18 mouse cellular contexts compared by ENCODE assay signal in the genomic region with DNA sequence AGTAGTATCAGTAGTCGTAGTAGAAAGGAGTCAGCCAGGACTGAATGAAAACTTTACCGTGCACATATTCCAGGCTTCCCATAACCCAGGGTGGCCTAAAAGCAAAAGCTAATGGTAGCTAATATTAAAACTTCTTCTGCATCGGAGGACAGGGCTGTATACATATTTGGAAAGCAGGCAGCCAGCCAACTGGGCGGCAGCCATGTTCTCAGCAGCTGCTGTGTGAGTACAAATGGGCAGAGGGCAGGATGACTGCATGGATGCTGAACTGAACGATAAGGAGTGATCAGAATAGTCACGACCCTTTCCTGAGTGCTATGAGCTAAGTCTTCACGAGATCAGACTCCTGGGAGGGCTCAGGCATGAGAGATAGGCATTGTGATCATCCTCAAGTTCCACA. TPM values are rescaled to one million over a fixed set of nuclear protein-coding genes. Genes with fewer than 3 reads are reported as not detected.
DNase-seq lines count a peak whose midpoint lies in the region; ATAC-seq and TF ChIP-seq lines count a peak whose summit lies in the region.
"Had no signal": no experiment of that assay in that cellular context is flagged by ENCODE, and none has a peak within 500 bp of the region (broad histone marks: within the 10 kb centered on the region; RNA-seq: fewer than 3 reads in every experiment).

No protein-coding gene starts in this region.

- TF ChIP-seq POLR2A in lung, adult 2 months (IDR thresholded peaks at IDR 0.05; ENCODE audit: borderline replicate concordance, extremely low read depth, low read depth, low read length): no peak

- no peaks in the 10 kb centered on the region for H3K36me3 ChIP-seq in hindbrain, embryonic 14.5 days (replicated peaks; ENCODE audit: control insufficient read depth, insufficient read depth)
- H3K36me3 ChIP-seq in hindbrain, embryonic 16.5 days (ENCODE audit: control insufficient read depth, insufficient read depth, low read length): no peaks in the 10 kb centered on the region
- H3K36me3 ChIP-seq in lung, embryonic 16.5 days (ENCODE audit: control insufficient read depth, insufficient read depth, low read length): no peaks in the 10 kb centered on the region
- H3K36me3 ChIP-seq: heart, embryonic 13.5 days; hindbrain, embryonic 12.5 days; limb, embryonic 13.5 days; midbrain, embryonic 12.5 days had no signal

- 0 out of 2 replicates have a peak, but pooled peaks cover under 1% of the 10 kb centered on the region for H3K4me1 ChIP-seq in hindbrain, embryonic 14.5 days (replicated peaks; ENCODE audit: control insufficient read depth, insufficient read depth, low read length)
- peaks cover 2% of the 10 kb centered on the region; the same call in 1 of the 2 replicates for H3K4me1 ChIP-seq in hindbrain, embryonic 16.5 days (ENCODE audit: control insufficient read depth, insufficient read depth, low read depth, low read length)
- H3K4me1 ChIP-seq in lung, embryonic 16.5 days (replicated peaks; ENCODE audit: control insufficient read depth, insufficient read depth, low read length): peaks cover 5% of the 10 kb centered on the region; the same call in 1 of the 2 replicates
- peaks cover 2% of the 10 kb centered on the region; the same call in 1 of the 2 replicates for H3K4me1 ChIP-seq in lung, adult 2 months (ENCODE audit: control insufficient read depth, insufficient read depth, low read length)
- H3K4me1 ChIP-seq: midbrain, embryonic 12.5 days had no signal

- H3K4me2 ChIP-seq in hindbrain, embryonic 14.5 days (replicated peaks): no peak overlapping the region
- no peak overlapping the region for H3K4me2 ChIP-seq in hindbrain, embryonic 16.5 days (ENCODE audit: low read length)
- H3K4me2 ChIP-seq in lung, embryonic 16.5 days (ENCODE audit: low read depth, low read length): no peak overlapping the region
- H3K4me2 ChIP-seq: heart, embryonic 13.5 days; hindbrain, embryonic 12.5 days; limb, embryonic 13.5 days; midbrain, embryonic 12.5 days had no signal

- ATAC-seq in hindbrain, embryonic 14.5 days (ENCODE audit: low FRiP score): no peak
- ATAC-seq in hindbrain, embryonic 16.5 days: no peak
- ATAC-seq in lung, embryonic 16.5 days (ENCODE audit: low read depth): peak; percentile 84
- ATAC-seq: forebrain, embryonic 16.5 days had no signal

- H3K9me3 ChIP-seq in hindbrain, embryonic 14.5 days (ENCODE audit: control insufficient read depth, low read length): no peaks in the 10 kb centered on the region
- H3K9me3 ChIP-seq in hindbrain, embryonic 16.5 days (ENCODE audit: control insufficient read depth, low read length): no peaks in the 10 kb centered on the region
- H3K9me3 ChIP-seq in lung, embryonic 16.5 days (ENCODE audit: control insufficient read depth, low read length): no peaks in the 10 kb centered on the region
- H3K9me3 ChIP-seq: heart, embryonic 13.5 days; hindbrain, embryonic 12.5 days; limb, embryonic 13.5 days had no signal

- 74% methylated on average over 7 of the region's 7 CpGs for WGBS in hindbrain, embryonic 14.5 days
- WGBS in hindbrain, embryonic 16.5 days: 63% methylated on average over 7 of the region's 7 CpGs
- WGBS in lung, embryonic 16.5 days: 48% methylated on average over 7 of the region's 7 CpGs
- 52% methylated on average over 7 of the region's 7 CpGs for WGBS in lung, adult 2 months

- no peaks in the 10 kb centered on the region for H3K27me3 ChIP-seq in hindbrain, embryonic 14.5 days (ENCODE audit: control insufficient read depth, insufficient read depth, low read length)
- H3K27me3 ChIP-seq in hindbrain, embryonic 16.5 days (replicated peaks; ENCODE audit: control insufficient read depth, insufficient read depth, low read length): no peaks in the 10 kb centered on the region
- H3K27me3 ChIP-seq in lung, embryonic 16.5 days (ENCODE audit: control insufficient read depth, insufficient read depth, low read depth, low read length): no peaks in the 10 kb centered on the region
- H3K27me3 ChIP-seq: hindbrain, embryonic 12.5 days; limb, embryonic 13.5 days; midbrain, embryonic 12.5 days had no signal

- H3K9ac ChIP-seq in hindbrain, embryonic 14.5 days: no peak overlapping the region
- H3K9ac ChIP-seq in hindbrain, embryonic 16.5 days (ENCODE audit: low read depth, low read length): no peak overlapping the region
- no peak overlapping the region for H3K9ac ChIP-seq in lung, embryonic 16.5 days (ENCODE audit: low read length)
- H3K9ac ChIP-seq: heart, embryonic 13.5 days; hindbrain, embryonic 12.5 days; limb, embryonic 13.5 days; midbrain, embryonic 12.5 days had no signal

- H3K4me3 ChIP-seq in hindbrain, embryonic 14.5 days (replicated peaks; ENCODE audit: low read length): no peak overlapping the region
- no peak overlapping the region for H3K4me3 ChIP-seq in hindbrain, embryonic 16.5 days (ENCODE audit: low read length)
- H3K4me3 ChIP-seq in lung, embryonic 16.5 days (ENCODE audit: low read length): no peak overlapping the region
- H3K4me3 ChIP-seq in lung, adult 2 months (replicated peaks; ENCODE audit: extremely low read depth, low read depth, low read length): no peak overlapping the region
- H3K4me3 ChIP-seq: erythroblast, embryonic 14.5 days; heart, embryonic 13.5 days; hindbrain, embryonic 12.5 days; limb, embryonic 13.5 days; midbrain, embryonic 12.5 days had no signal

- no peak for TF ChIP-seq CTCF in lung, adult 2 months (IDR thresholded peaks at IDR 0.05; ENCODE audit: insufficient read depth, low read length)

- peak; percentile 29 for DNase-seq in hindbrain, embryonic 14.5 days (ENCODE audit: low spot score)
- DNase-seq in lung, adult 2 months: no peak
- peak; percentile 55 for DNase-seq in adipocyte (ENCODE audit: low spot score)
- peak; percentile 28 to 61 for DNase-seq in lung, postnatal 4 days
- DNase-seq in embryo, embryonic 9.5 days (ENCODE audit: extremely low spot score): no peak
- DNase-seq: kidney, adult 18-20 months; kidney, postnatal 10 days; layer of hippocampus, adult 9-11 months had no signal

- H3K27ac ChIP-seq in hindbrain, embryonic 14.5 days: no peak overlapping the region
- H3K27ac ChIP-seq in hindbrain, embryonic 16.5 days (ENCODE audit: low read depth, low read length): no peak overlapping the region
- no peak overlapping the region for H3K27ac ChIP-seq in lung, embryonic 16.5 days (ENCODE audit: low read length)
- H3K27ac ChIP-seq: heart, embryonic 13.5 days; hindbrain, embryonic 12.5 days; limb, embryonic 13.5 days; macrophage; midbrain, embryonic 12.5 days had no signal

RNA-seq across cellular contexts. Expression of gene Plekhd1, which starts 8.9 kb away (rescaled TPM):
- polyA plus RNA-seq in hindbrain, embryonic 14.5 days (2014; fragmentation: Nextera tagmentation; extraction: Ambion mirVana): 3.5 and 5.9 TPM in 2 replicates
- 6.8 and 7.0 TPM in 2 replicates for polyA plus RNA-seq in hindbrain, embryonic 16.5 days (2015; fragmentation: Nextera tagmentation; extraction: Ambion mirVana)
- 3.6 and 4.1 TPM in 2 replicates for polyA plus RNA-seq in lung, embryonic 16.5 days (2015; fragmentation: Nextera tagmentation; extraction: Ambion mirVana)
- polyA plus RNA-seq in lung, adult 2 months (2012; rRNA removed): 20.3 and 20.5 TPM in 2 replicates
- polyA plus RNA-seq: macrophage had no signal

RNA-seq across cellular contexts. Expression of gene Erh, which starts 57.2 kb away (rescaled TPM):
- 228 and 237 TPM in 2 replicates for polyA plus RNA-seq in hindbrain, embryonic 14.5 days (2014; fragmentation: Nextera tagmentation; extraction: Ambion mirVana)
- polyA plus RNA-seq in hindbrain, embryonic 16.5 days (2015; fragmentation: Nextera tagmentation; extraction: Ambion mirVana): 251 and 253 TPM in 2 replicates
- 272 and 278 TPM in 2 replicates for polyA plus RNA-seq in lung, embryonic 16.5 days (2015; fragmentation: Nextera tagmentation; extraction: Ambion mirVana)
- 15.2 and 20.7 TPM in 2 replicates for polyA plus RNA-seq in lung, adult 2 months (2012; rRNA removed)

RNA-seq across cellular contexts. Expression of gene Slc39a9, which starts 57.6 kb away (rescaled TPM):
- polyA plus RNA-seq in hindbrain, embryonic 14.5 days (2014; fragmentation: Nextera tagmentation; extraction: Ambion mirVana): 27.2 and 32.1 TPM in 2 replicates
- 23.8 and 26.7 TPM in 2 replicates for polyA plus RNA-seq in hindbrain, embryonic 16.5 days (2015; fragmentation: Nextera tagmentation; extraction: Ambion mirVana)
- polyA plus RNA-seq in lung, embryonic 16.5 days (2015; fragmentation: Nextera tagmentation; extraction: Ambion mirVana): 30.2 and 30.4 TPM in 2 replicates
- 49.8 and 63.9 TPM in 2 replicates for polyA plus RNA-seq in lung, adult 2 months (2012; rRNA removed)

RNA-seq across cellular contexts. Expression of gene Ccdc177, which starts 59.2 kb away (rescaled TPM):
- 4.6 and 5.2 TPM in 2 replicates for polyA plus RNA-seq in hindbrain, embryonic 14.5 days (2014; fragmentation: Nextera tagmentation; extraction: Ambion mirVana)
- polyA plus RNA-seq in hindbrain, embryonic 16.5 days (2015; fragmentation: Nextera tagmentation; extraction: Ambion mirVana): 2.0 and 2.3 TPM in 2 replicates
- 0.06 TPM in 1 of 2 replicates, not detected in the other for polyA plus RNA-seq in lung, embryonic 16.5 days (2015; fragmentation: Nextera tagmentation; extraction: Ambion mirVana)
- polyA plus RNA-seq in lung, adult 2 months (2012; rRNA removed): not detected in 2 replicates
- polyA plus RNA-seq: erythroblast, embryonic 14.5 days; heart, embryonic 13.5 days; macrophage; thymus, postnatal 0 days had no signal

Comparison
In these comparisons a context has a peak if more than half of its experiments do, and no peak if none do; other contexts are left out.
1. DNase-seq: peak in hindbrain, embryonic 14.5 days (single experiment), adipocyte (single experiment) and lung, postnatal 4 days (2 of 2); none in lung, adult 2 months (single experiment) and embryo, embryonic 9.5 days (single experiment).
2. RNA of gene Erh, which starts 57.2 kb away (polyA plus RNA-seq): 272 to 278 TPM in lung, embryonic 16.5 days, 251 to 253 TPM in hindbrain, embryonic 16.5 days and 228 to 237 TPM in hindbrain, embryonic 14.5 days; 15.2 to 20.7 TPM in lung, adult 2 months; every median in the first group is over 10 times any median in the second.